Mouse (Mus musculus) forebrain, embryonic 15.5 days (tissue): ENCODE data around the gene Pnkd. TPM values are rescaled to one million over a fixed set of nuclear protein-coding genes. Genes with fewer than 3 reads are reported as not detected.
A peak's percentile ranks its signal among the peaks of the same experiment; 100 is the strongest.

Experiments used
- ATAC-seq: fragments of 200-750 bp; cut with Nextera tagmentation; replicated peaks from 2 replicates; pipeline ENCODE4 v1.8.0; 2017; ENCODE audit warnings: mild to moderate bottlenecking, moderate TSS enrichment, moderate library complexity
- H3K27ac ChIP-seq: fragments of 300-500 bp; sonication (generic); replicated peaks from 2 replicates; pipeline ENCODE4 v1.5.1; 2015; ENCODE audit warnings: mild to moderate bottlenecking, inconsistent platforms
- H3K27me3 ChIP-seq: fragments of 300-500 bp; sonication (generic); 2 replicates; pipeline ENCODE4 v1.6.1; 2015; ENCODE audit warnings: inconsistent platforms
- H3K36me3 ChIP-seq: fragments of 300-500 bp; sonication (generic); 2 replicates; pipeline ENCODE4 v1.6.1; 2015; ENCODE audit warnings: mild to moderate bottlenecking, inconsistent platforms
- H3K4me1 ChIP-seq: fragments of 300-500 bp; sonication (generic); 2 replicates; pipeline ENCODE4 v1.6.1; 2015; ENCODE audit warnings: inconsistent platforms
- H3K4me2 ChIP-seq: fragments of 300-500 bp; sonication (generic); replicated peaks from 2 replicates; pipeline ENCODE4 v1.6.1; 2015; ENCODE audit warnings: mild to moderate bottlenecking, inconsistent platforms
- H3K4me3 ChIP-seq: fragments of 300-500 bp; sonication (generic); 2 replicates; pipeline ENCODE4 v1.5.1; 2015; ENCODE audit warnings: mild to moderate bottlenecking, inconsistent platforms
- H3K9ac ChIP-seq: fragments of 300-500 bp; sonication (generic); replicated peaks from 2 replicates; pipeline ENCODE4 v1.6.1; 2015; ENCODE audit warnings: mild to moderate bottlenecking, inconsistent platforms
- H3K9me3 ChIP-seq: fragments of 300-500 bp; sonication (generic); 2 replicates; pipeline ENCODE4 v1.6.1; 2016; ENCODE audit warnings: inconsistent platforms
- WGBS: fragments of 180-500 bp; shearing (Covaris S2); methylation state at CpG from one replicate; pipeline ENCODE4 v1.1.7; 2015; ENCODE audit warnings: mixed read lengths; 5-methylcytosine and 5-hydroxymethylcytosine counted together
- polyA plus RNA-seq: library from polyadenylated mRNA; unstranded; fragments of >200 nt; fragmentation: Nextera tagmentation; extraction: Ambion mirVana; gene quantifications from 2 replicates; pipeline ENCODE4 v1.2.1, GENCODE M21; 2015

The Pnkd gene
- polyA plus RNA-seq, 1 experiment from 2014 or later, result 99.2 TPM

DNA sequence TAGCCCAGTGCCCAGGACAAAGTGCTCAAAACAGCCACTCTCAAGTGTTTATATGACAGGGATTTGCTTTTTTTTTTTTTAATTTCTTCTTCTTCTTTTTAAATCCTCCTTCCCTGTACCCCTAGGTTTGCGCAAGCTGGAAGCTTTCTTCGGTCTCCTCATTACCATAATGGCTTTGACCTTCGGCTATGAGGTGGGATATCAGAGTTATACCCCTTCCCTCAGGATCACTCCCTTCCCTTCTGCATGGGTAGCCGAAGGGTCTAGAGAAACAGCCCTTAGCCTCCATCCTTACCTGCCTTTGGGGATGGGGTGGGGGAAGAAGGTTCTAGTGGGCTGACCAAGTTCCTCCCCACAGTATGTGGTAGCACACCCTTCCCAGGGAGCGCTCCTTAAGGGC, 95.8 kb downstream of the Pnkd start:
- no peak for ATAC-seq
- Histone ChIP-seq H3K27ac (no peak overlapping the region), H3K27me3 (no peaks in the 10 kb centered on the region), H3K4me2 (no peak overlapping the region), H3K4me1 (no peaks in the 10 kb centered on the region), H3K36me3 (no peaks in the 10 kb centered on the region), H3K9ac (no peak overlapping the region), H3K4me3 (no peak overlapping the region), H3K9me3 (no peaks in the 10 kb centered on the region)
- WGBS, result 91% methylated on average over 5 of the region's 5 CpGs

DNA sequence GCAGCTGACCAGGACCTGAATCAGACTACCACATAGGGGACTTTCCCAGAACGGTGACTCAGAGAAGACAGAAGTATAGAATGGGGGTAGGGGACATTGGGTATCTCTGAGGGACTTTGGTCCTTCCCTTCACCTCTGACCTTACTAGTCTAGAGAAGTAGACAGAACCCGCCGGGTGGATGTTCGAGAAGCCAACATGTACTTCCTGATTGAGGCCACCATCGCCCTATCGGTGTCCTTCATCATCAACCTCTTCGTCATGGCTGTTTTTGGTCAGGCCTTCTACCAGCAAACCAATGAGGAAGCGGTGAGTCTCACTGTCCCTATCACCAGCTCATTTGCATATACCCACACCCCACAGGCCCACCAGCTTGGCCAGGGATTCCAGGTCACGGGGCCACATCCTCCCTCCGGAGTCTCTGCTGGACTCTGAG, 96.9 kb downstream of the Pnkd start:
- no peak for ATAC-seq
- Histone ChIP-seq H3K27me3 (no peaks in the 10 kb centered on the region), H3K9ac (no peak overlapping the region), H3K36me3 (no peaks in the 10 kb centered on the region), H3K9me3 (no peaks in the 10 kb centered on the region), H3K4me2 (no peak overlapping the region), H3K27ac (no peak overlapping the region), H3K4me3 (no peak overlapping the region), H3K4me1 (peaks cover 3% of the 10 kb centered on the region)
- WGBS, result 97% methylated on average over 10 of the region's 10 CpGs

DNA sequence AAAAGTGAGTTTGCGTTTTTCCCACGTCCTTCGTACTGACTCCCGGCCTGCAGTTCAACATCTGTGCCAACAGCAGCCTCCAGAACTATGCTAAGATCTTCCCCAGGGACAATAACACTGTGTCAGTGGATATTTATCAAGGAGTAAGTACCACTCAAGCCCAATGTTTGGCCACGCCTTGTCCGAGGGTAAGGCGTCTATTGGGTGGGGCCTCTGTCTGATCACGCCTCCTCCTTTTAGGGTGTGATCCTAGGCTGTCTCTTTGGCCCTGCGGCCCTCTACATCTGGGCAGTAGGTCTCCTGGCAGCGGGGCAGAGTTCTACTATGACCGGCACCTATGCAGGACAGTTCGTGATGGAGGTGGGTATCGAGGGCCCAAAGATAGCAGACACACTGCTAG, 98.7 kb downstream of the Pnkd start:
- no peak overlapping the region for H3K9ac ChIP-seq
- H3K4me2 ChIP-seq, result no peak overlapping the region
- no peak overlapping the region for H3K4me3 ChIP-seq
- no peaks in the 10 kb centered on the region for H3K36me3 ChIP-seq
- H3K4me1 ChIP-seq, result peaks cover 10% of the 10 kb centered on the region
- ATAC-seq, result no peak
- no peak overlapping the region for H3K27ac ChIP-seq
- no peaks in the 10 kb centered on the region for H3K27me3 ChIP-seq
- H3K9me3 ChIP-seq, result no peaks in the 10 kb centered on the region
- 92% methylated on average over 13 of the region's 13 CpGs for WGBS

DNA sequence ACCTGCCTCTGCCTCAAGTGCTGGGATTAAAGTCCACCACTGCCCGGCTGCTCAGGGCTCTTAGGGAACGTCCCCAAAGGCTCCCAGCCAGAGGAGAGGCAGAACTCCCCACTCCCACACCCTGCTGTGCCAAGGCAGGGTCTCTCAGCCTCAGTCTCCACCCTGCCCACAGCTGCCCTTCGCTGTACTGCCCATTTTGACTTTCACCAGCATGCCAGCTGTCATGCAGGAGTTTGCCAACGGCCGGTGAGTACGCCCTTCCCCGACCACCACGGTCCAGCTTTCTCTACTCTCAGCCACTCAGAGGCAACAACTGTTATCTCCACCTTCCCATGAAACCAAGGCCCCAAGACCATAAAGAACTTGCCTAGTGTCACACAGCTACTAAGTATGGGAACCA, 99.8 kb downstream of the Pnkd start:
- Histone ChIP-seq H3K36me3 (no peaks in the 10 kb centered on the region), H3K27ac (no peak overlapping the region), H3K9ac (no peak overlapping the region), H3K4me3 (no peak overlapping the region), H3K4me1 (peaks cover 10% of the 10 kb centered on the region), H3K9me3 (no peaks in the 10 kb centered on the region), H3K27me3 (no peaks in the 10 kb centered on the region), H3K4me2 (no peak overlapping the region)
- 90% methylated on average over 8 of the region's 8 CpGs for WGBS
- ATAC-seq, result no peak

DNA sequence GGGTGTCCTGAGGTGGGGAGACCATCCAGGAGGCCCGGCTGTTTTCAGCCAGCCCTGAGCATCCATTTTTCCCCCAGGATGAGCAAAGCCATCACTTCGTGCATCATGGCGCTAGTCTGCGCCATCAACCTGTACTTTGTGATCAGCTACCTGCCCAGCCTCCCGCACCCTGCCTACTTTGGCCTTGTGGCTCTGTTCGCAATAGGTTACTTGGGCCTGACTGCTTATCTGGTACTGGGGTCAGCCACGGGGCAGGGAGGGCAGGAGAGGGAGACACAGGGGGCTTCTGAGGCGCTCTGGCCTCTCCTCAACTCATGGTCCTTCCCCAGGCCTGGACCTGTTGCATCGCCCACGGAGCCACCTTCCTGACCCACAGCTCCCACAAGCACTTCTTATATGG, 100.3 kb downstream of the Pnkd start:
- no peaks in the 10 kb centered on the region for H3K36me3 ChIP-seq
- H3K4me3 ChIP-seq, result no peak overlapping the region
- H3K27ac ChIP-seq, result no peak overlapping the region
- no peaks in the 10 kb centered on the region for H3K9me3 ChIP-seq
- H3K4me1 ChIP-seq, result peaks cover 15% of the 10 kb centered on the region
- ATAC-seq, result no peak
- no peaks in the 10 kb centered on the region for H3K27me3 ChIP-seq
- no peak overlapping the region for H3K4me2 ChIP-seq
- H3K9ac ChIP-seq, result no peak overlapping the region
- WGBS, result 96% methylated on average over 10 of the region's 10 CpGs

DNA sequence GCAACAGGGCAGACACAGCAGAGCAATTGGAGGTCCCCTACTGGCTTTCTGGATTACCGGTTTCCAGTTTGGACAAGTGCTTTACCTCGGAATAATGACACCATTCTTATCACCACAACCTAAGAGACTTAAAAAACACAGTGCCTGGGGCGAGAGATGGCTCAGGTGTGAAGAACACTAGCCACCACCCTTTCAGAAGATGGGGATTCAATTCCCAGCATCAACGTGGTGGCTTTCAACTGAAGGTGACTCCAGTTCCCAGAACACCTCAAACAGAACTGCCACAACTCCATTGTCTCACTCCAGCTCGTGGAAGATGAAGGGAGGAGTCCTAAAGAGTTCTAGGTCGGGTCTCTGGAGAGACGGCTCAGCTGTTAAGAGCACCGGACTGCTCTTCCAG, 100.8 kb downstream of the Pnkd start:
- Histone ChIP-seq H3K4me1 (peaks cover 19% of the 10 kb centered on the region), H3K27ac (no peak overlapping the region), H3K27me3 (no peaks in the 10 kb centered on the region), H3K4me3 (no peak overlapping the region), H3K9ac (no peak overlapping the region), H3K4me2 (no peak overlapping the region), H3K9me3 (no peaks in the 10 kb centered on the region), H3K36me3 (no peaks in the 10 kb centered on the region)
- 88% methylated on average over 8 of the region's 8 CpGs for WGBS
- ATAC-seq, result no peak

DNA sequence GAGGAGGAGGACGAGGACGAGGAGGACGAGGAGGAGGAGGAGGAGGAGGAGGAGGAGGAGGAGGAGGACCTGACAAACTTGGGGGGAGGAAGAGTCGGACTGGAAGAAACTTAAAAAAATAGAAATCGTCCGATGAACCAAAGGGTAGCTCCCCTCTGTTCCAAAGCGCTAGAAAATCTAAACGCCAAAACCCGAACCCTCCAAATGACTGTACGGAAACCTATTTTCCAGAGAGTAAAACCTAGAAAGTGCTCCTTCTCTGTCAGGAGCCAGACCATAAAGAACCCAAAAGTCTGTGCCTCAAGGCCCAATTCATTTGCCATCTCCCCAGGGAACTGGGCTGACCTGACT, 101.6 kb downstream of the Pnkd start:
- peak overlapping the region; percentile 77 for H3K4me2 ChIP-seq
- WGBS, result 68% methylated on average over 7 of the region's 10 CpGs

DNA sequence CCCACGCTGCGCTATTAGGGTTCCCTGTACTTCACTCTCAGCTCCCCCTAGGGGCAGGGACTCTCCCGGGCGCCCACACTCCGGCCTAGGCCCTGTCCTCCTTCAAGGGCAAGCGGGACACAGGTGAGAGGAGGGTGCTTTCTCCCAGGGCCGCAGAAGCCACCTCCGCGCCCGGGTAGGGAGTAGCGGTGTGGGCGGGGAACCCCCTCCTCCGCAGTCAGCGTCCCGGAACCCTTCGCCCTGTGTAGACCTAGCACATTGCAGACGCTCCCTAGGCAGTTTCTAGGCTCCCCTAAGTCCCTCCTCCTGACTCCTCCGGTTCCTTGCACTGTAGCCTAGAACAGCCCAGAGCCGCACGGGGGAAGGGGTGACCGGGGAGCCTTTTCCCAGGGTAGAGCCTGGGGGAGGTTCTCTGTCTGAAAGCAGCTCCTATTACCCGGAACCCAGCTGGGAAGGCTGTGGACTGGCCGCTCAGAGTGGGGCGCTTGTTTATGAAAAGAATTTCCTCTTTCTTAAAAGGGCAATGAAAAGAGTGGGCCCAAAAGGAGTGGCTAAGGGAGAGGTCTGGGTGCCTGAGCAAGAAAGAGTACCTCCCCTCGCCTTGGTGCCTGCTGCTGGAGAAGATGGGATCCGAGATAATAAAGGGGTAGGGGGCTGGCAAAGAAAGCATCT, 102.1 kb downstream of the Pnkd start:
- Histone ChIP-seq H3K27me3 (no peaks in the 10 kb centered on the region), H3K9me3 (no peaks in the 10 kb centered on the region), H3K4me3 (peak overlapping the region; percentile 86), H3K27ac (peak overlapping the region; percentile 97), H3K36me3 (no peaks in the 10 kb centered on the region), H3K4me2 (peak overlapping the region; percentile 77), H3K9ac (peak overlapping the region; percentile 70), H3K4me1 (peaks cover 28% of the 10 kb centered on the region)
- whole genome bisulfite sequencing, result under 1% methylated on average over 26 of the region's 26 CpGs
- ATAC-seq, result peak; percentile 91

More for the DNA sequence above, 101.6 kb downstream of the Pnkd start:
- Histone ChIP-seq H3K9ac (peak overlapping the region; percentile 70), H3K36me3 (no peaks in the 10 kb centered on the region), H3K9me3 (no peaks in the 10 kb centered on the region), H3K4me3 (peak overlapping the region; percentile 86), H3K27me3 (no peaks in the 10 kb centered on the region), H3K27ac (peak overlapping the region; percentile 97), H3K4me1 (peaks cover 27% of the 10 kb centered on the region)
- no peak for ATAC-seq

DNA sequence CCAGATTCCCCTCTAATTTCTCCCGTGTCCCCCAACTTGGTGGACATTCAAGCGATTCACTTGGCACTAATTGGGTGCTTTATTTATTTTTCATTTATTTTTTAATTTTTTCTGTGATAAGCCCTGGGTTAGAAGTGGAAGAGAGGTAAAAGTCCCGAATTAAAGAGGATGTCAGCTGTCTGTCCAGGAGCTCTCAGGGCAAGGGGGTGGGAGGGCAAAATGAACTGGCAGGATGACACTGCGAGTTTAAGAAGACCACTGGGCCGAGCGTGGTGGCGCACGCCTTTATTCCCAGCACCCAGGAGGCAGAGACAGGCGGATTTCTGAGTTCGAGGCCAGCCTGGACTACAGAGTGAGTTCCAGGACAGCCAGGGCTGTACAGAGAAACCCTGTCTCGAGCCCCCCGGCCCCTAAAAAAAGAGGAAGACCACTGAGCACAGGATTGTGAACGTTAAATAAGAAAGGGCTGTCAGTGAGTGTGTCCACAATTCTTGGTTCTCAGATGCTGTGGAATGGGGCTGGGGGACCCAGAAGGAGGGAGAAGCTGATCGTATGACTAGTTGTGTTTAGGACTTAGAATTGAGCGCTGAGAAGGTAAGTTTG, 102.8 kb downstream of the Pnkd start:
- no peak overlapping the region for H3K9ac ChIP-seq
- peak overlapping the region; percentile 97 for H3K27ac ChIP-seq
- ATAC-seq, result no peak
- peak overlapping the region; percentile 86 for H3K4me3 ChIP-seq
- peak overlapping the region; percentile 77 for H3K4me2 ChIP-seq
- WGBS, result 53% methylated on average over 15 of the region's 15 CpGs
- H3K9me3 ChIP-seq, result no peaks in the 10 kb centered on the region
- H3K27me3 ChIP-seq, result no peaks in the 10 kb centered on the region
- H3K4me1 ChIP-seq, result peaks cover 34% of the 10 kb centered on the region
- no peaks in the 10 kb centered on the region for H3K36me3 ChIP-seq

DNA sequence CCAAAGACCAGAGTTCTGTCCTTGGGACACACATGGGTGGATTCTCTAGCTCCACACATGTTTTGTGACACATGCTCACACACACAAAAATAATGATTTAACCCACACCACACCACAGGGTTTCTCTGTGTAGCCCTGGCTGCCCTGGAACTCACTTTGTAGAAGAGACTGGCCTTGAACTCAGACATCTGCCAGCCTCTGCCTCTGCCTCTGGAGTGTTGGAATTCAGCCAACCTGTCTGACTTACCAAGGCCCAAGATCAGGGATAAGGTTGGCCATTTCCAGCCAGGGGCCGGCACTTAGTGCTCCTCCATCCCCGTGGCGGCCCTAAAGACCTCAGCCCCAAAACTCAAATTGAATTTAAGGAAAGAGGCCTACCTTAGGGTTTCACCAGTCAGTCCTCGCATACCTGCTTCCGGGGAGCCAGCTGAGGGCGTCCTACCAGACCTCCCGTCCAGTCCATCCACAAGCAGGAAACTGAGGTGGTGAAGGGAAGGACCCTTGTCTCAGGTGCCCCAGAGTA, 103.7 kb downstream of the Pnkd start:
- Histone ChIP-seq H3K36me3 (no peaks in the 10 kb centered on the region), H3K4me1 (peaks cover 43% of the 10 kb centered on the region), H3K4me3 (no peak overlapping the region), H3K9ac (no peak overlapping the region), H3K4me2 (no peak overlapping the region), H3K27ac (no peak overlapping the region), H3K27me3 (no peaks in the 10 kb centered on the region), H3K9me3 (no peaks in the 10 kb centered on the region)
- WGBS, result 76% methylated on average over 7 of the region's 7 CpGs
- ATAC-seq, result no peak

DNA sequence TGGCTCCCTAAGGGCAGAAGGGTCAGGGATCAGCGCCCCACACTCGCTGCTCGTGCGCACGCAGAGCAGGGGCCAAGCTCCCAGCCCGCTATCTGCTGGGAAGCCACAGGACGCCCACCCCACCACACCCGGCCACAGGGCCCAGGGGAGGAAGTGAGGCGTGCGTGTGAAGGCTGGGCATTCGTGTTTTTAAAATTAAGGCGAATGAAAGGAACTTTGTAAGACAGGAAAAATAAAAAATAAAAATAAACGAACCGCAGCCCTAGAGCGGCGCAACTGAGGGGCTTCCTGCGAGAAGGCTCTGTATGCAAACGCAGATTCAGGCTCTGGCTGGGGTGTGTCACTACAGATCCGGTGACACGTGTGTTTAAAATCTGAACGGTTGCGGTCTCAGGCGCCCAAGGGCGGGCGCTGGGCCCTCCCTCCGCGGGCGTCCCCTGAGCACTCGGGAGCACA, 105.1 kb downstream of the Pnkd start:
- no peaks in the 10 kb centered on the region for H3K9me3 ChIP-seq
- H3K4me1 ChIP-seq, result peaks cover 45% of the 10 kb centered on the region
- H3K27ac ChIP-seq, result no peak overlapping the region
- no peaks in the 10 kb centered on the region for H3K27me3 ChIP-seq
- 12% methylated on average over 29 of the region's 29 CpGs for WGBS
- H3K36me3 ChIP-seq, result 0 out of 2 replicates have a peak, but pooled peaks cover 4% of the 10 kb centered on the region
- peak overlapping the region; percentile 81 for H3K4me2 ChIP-seq
- H3K4me3 ChIP-seq, result peak overlapping the region; percentile 61
- no peak for ATAC-seq
- H3K9ac ChIP-seq, result no peak overlapping the region

DNA sequence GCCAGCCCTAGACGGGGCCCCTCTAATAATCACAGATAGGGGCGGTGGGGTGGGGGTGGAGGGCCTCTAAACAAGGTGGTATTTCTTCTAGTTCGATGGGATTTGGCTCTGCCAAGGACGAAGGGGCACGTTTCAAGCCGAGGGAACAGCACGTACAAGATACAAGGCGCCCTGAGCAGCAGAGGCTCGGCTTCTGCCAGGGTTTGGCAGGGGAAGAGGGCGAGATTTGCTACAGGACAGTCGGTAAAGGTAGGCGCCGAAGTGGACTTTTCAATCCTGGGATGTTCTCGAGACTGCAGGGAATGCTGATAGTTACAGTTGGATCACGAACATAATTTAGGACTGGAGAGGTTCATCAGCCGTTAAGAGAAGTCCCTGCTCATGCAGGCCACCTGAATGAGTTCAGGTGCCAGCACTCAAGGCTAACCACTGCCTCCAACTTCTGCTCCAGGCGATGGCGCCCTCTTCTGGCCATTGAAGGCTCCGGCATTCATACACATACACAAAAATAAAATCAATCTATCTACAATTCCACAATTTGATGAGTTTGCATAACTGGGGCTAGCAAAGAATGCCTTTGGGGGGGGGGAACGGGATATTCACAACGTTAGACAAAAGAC, 105.7 kb downstream of the Pnkd start:
- peak overlapping the region; percentile 81 for H3K4me2 ChIP-seq
- no peaks in the 10 kb centered on the region for H3K27me3 ChIP-seq
- H3K27ac ChIP-seq, result no peak overlapping the region
- 0 out of 2 replicates have a peak, but pooled peaks cover 5% of the 10 kb centered on the region for H3K36me3 ChIP-seq
- H3K9me3 ChIP-seq, result no peaks in the 10 kb centered on the region
- no peak overlapping the region for H3K9ac ChIP-seq
- 6% methylated on average over 21 of the region's 21 CpGs for WGBS
- H3K4me1 ChIP-seq, result peaks cover 45% of the 10 kb centered on the region
- no peak for ATAC-seq
- peak overlapping the region; percentile 61 for H3K4me3 ChIP-seq
